Mouse (Mus musculus): ENCODE measurements around the gene Clasp2.

GRCm38 (mm10) chr9:113828719-113829118 is 87.4 kb downstream of the Clasp2 start:
- TF ChIP-seq CTCF (IDR thresholded peaks at IDR 0.05; ENCODE audit: control insufficient read depth, insufficient read depth, insufficient replicate concordance, low read depth, low read length): no peak
- TF ChIP-seq POLR2A (IDR thresholded peaks at IDR 0.05; ENCODE audit: control insufficient read depth, low read depth, low read length): no peak

Measured in testis, adult 2 months (tissue).